Mouse (Mus musculus) ES-Bruce4 (cell line): ENCODE measurements around the gene Elavl1. TPM values are rescaled to one million over a fixed set of nuclear protein-coding genes. Genes with fewer than 3 reads are reported as not detected.

Source experiments
- H3K27ac ChIP-seq: 2 replicates; pipeline ENCODE4 v1.5.1; 2012; ENCODE audit warnings: low read length, inconsistent platforms; ENCODE audit not compliant: insufficient read depth
- H3K27me3 ChIP-seq: 2 replicates; pipeline ENCODE4 v1.6.1; 2012; ENCODE audit warnings: mild to moderate bottlenecking, low read length, inconsistent platforms; ENCODE audit not compliant: control insufficient read depth, poor library complexity, insufficient read depth, severe bottlenecking
- H3K36me3 ChIP-seq: 2 replicates; pipeline ENCODE4 v1.6.1; 2012; ENCODE audit warnings: inconsistent platforms, mild to moderate bottlenecking, low read length, moderate library complexity; ENCODE audit not compliant: control insufficient read depth, poor library complexity, insufficient read depth, severe bottlenecking
- H3K4me1 ChIP-seq: one replicate; pipeline ENCODE4 v1.8.1; 2011; ENCODE audit warnings: low read length; ENCODE audit not compliant: control insufficient read depth, insufficient read depth
- H3K4me3 ChIP-seq: 2 replicates; pipeline ENCODE4 v1.5.1; 2011; ENCODE audit warnings: low read depth, mild to moderate bottlenecking, low read length
- H3K9ac ChIP-seq: 2 replicates; pipeline ENCODE4 v1.6.1; 2012; ENCODE audit warnings: low read depth, mild to moderate bottlenecking, inconsistent platforms; ENCODE audit not compliant: poor library complexity, severe bottlenecking
- H3K9me3 ChIP-seq: replicated peaks from 2 replicates; pipeline ENCODE4 v1.6.1; 2012; ENCODE audit warnings: mild to moderate bottlenecking, low read length, inconsistent platforms; ENCODE audit not compliant: control insufficient read depth, poor library complexity, insufficient read depth, severe bottlenecking
- CTCF ChIP-seq: IDR thresholded peaks from one replicate; pipeline ENCODE4 v1.8.1; 2011; ENCODE audit warnings: low read depth, low read length
- EP300 ChIP-seq: IDR thresholded peaks from 2 replicates; pipeline ENCODE4 v1.6.1; 2011; ENCODE audit warnings: low read depth, low read length; ENCODE audit not compliant: insufficient read depth
- POLR2A ChIP-seq: IDR thresholded peaks from one replicate; pipeline ENCODE4 v1.8.1; 2011; ENCODE audit warnings: low read length; ENCODE audit not compliant: insufficient read depth
- polyA plus RNA-seq: library from polyadenylated mRNA; stranded (reverse); fragments of >200 nt; gene quantifications from 2 replicates; pipeline ENCODE4 v1.2.4, GENCODE M21; 2011; ENCODE audit warnings: low read depth; ENCODE audit not compliant: missing spikeins, insufficient read depth, insufficient read length

The Elavl1 gene
- polyA plus RNA-seq, 1 experiment, result 118 TPM

GRCm38 (mm10) chr8:4333966-4334365 is 8.8 kb upstream of the Elavl1 start:
- TF ChIP-seq CTCF (no peak), EP300 (no peak), POLR2A (no peak)
- H3K4me3 ChIP-seq, result no peak overlapping the region
- no peaks in the 10 kb centered on the region for H3K27me3 ChIP-seq
- H3K9ac ChIP-seq, result no peak overlapping the region
- no peaks in the 10 kb centered on the region for H3K4me1 ChIP-seq
- H3K9me3 ChIP-seq, result no peaks in the 10 kb centered on the region
- H3K27ac ChIP-seq, result no peak overlapping the region
- H3K36me3 ChIP-seq, result peaks cover 73% of the 10 kb centered on the region

DNA sequence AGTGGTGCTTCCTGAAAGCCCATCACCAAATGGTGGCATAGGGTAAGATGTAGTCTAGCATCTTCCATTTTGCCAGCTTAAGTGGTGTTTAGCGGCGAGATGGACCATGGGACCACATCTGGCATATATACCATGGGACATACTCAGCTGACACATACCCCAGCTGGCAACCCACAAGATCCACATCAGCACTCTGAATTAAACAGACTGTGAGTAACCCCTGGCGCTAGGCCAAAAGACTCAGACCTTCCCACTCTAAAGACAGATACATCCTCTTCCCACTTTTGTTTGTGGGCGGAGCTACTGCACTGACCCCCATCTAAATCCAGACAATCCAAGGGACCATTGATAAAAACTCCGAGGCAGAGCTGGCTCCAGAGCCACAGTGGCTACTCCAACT is 3.8 kb upstream of the Elavl1 start:
- H3K27me3 ChIP-seq, result no peaks in the 10 kb centered on the region
- H3K4me3 ChIP-seq, result no peak overlapping the region
- H3K27ac ChIP-seq, result no peak overlapping the region
- no peak for TF ChIP-seq EP300
- no peak for TF ChIP-seq POLR2A
- no peak for TF ChIP-seq CTCF
- H3K36me3 ChIP-seq, result peaks cover 51% of the 10 kb centered on the region
- H3K9me3 ChIP-seq, result no peaks in the 10 kb centered on the region
- H3K9ac ChIP-seq, result no peak overlapping the region
- H3K4me1 ChIP-seq, result no peaks in the 10 kb centered on the region

- TF ChIP-seq CTCF (no peak), EP300 (no peak), POLR2A (no peak)
- H3K27ac ChIP-seq, result no peak overlapping the region
Observed at GRCm38 (mm10) chr8:4325751-4326036, 481 bp upstream of the Elavl1 start.

GRCm38 (mm10) chr8:4324525-4324924 is 688 bp downstream of the Elavl1 start:
- Histone ChIP-seq H3K36me3 (peaks cover 47% of the 10 kb centered on the region), H3K4me1 (no peaks in the 10 kb centered on the region), H3K4me3 (peak overlapping the region; percentile 92), H3K27ac (peak overlapping the region; percentile 12; the same call in 1 of the 2 replicates), H3K9me3 (no peaks in the 10 kb centered on the region), H3K9ac (peak overlapping the region; percentile 99), H3K27me3 (no peaks in the 10 kb centered on the region)
- no peak for TF ChIP-seq EP300
- no peak for TF ChIP-seq CTCF
- TF ChIP-seq POLR2A, result no peak

More at GRCm38 (mm10) chr8:4325751-4326036, 481 bp upstream of the Elavl1 start:
- Histone ChIP-seq H3K4me3 (peak overlapping the region; percentile 90), H3K9me3 (no peaks in the 10 kb centered on the region), H3K9ac (peak overlapping the region; percentile 99), H3K36me3 (peaks cover 47% of the 10 kb centered on the region), H3K4me1 (no peaks in the 10 kb centered on the region), H3K27me3 (no peaks in the 10 kb centered on the region)

- H3K4me3 ChIP-seq, result peak overlapping the region; percentile 92
- TF ChIP-seq CTCF (no peak), EP300 (no peak), POLR2A (no peak)
- no peaks in the 10 kb centered on the region for H3K4me1 ChIP-seq
- peaks cover 47% of the 10 kb centered on the region for H3K36me3 ChIP-seq
- H3K9ac ChIP-seq, result peak overlapping the region; percentile 99
- H3K27ac ChIP-seq, result peak overlapping the region; percentile 20; the same call in 1 of the 2 replicates
- H3K27me3 ChIP-seq, result no peaks in the 10 kb centered on the region
- H3K9me3 ChIP-seq, result no peaks in the 10 kb centered on the region
Observed at GRCm38 (mm10) chr8:4323917-4324316, 1.3 kb downstream of the Elavl1 start.

GRCm38 (mm10) chr8:4322470-4322869 is 2.7 kb downstream of the Elavl1 start:
- H3K27me3 ChIP-seq, result no peaks in the 10 kb centered on the region
- TF ChIP-seq EP300, result no peak
- TF ChIP-seq CTCF, result peak; percentile 29
- H3K4me1 ChIP-seq, result no peaks in the 10 kb centered on the region
- H3K27ac ChIP-seq, result no peak overlapping the region
- H3K4me3 ChIP-seq, result no peak overlapping the region
- H3K9me3 ChIP-seq, result no peaks in the 10 kb centered on the region
- H3K36me3 ChIP-seq, result peaks cover 38% of the 10 kb centered on the region
- H3K9ac ChIP-seq, result no peak overlapping the region

GRCm38 (mm10) chr8:4321031-4321430 is 4.2 kb downstream of the Elavl1 start:
- Histone ChIP-seq H3K27me3 (no peaks in the 10 kb centered on the region), H3K27ac (no peak overlapping the region), H3K4me3 (no peak overlapping the region), H3K4me1 (no peaks in the 10 kb centered on the region), H3K9ac (no peak overlapping the region), H3K9me3 (no peaks in the 10 kb centered on the region), H3K36me3 (peaks cover 40% of the 10 kb centered on the region)
- TF ChIP-seq EP300, result no peak
- no peak for TF ChIP-seq POLR2A
- no peak for TF ChIP-seq CTCF
